Mouse (Mus musculus): ENCODE results near the gene Slc6a11.

- no peak for TF ChIP-seq ZNF384 (IDR thresholded peaks at IDR 0.05; ENCODE audit: low read depth, low read length)
- TF ChIP-seq CHD2 (IDR thresholded peaks at IDR 0.05; ENCODE audit: low read depth, low read length) = no peak
Observed at GRCm38 (mm10) chr6:114132916-114133315, 1.9 kb downstream of the Slc6a11 start.

All from ES-E14 (cell line).